Mouse (Mus musculus): ENCODE measurements around the gene Nt5c3. TPM values are rescaled to one million over a fixed set of nuclear protein-coding genes. Genes with fewer than 3 reads are reported as not detected.

Gene Nt5c3
- polyA plus RNA-seq, 1 experiment from 2014 or later: 98.5 TPM

DNA sequence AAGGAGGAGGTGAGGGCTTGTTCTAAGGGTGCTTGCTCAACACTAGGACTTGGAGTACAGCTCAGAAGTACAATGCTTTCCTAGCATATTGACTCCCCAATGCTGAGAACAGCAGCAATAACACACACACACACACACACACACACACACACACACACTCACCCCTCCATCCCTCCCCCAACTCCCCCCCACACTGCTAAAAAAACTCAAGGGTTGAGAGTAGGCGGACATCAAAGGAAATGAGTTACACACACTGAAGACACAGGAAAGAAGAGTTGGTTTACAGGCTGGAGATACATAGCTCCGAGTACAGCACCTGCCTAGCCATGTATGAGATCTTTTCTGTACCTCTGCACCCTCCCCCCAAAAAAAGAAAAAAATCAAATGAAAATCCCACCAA, 7.5 kb downstream of the Nt5c3 start:
- no peak overlapping the region for H3K9ac ChIP-seq (replicated peaks)
- H3K27me3 ChIP-seq: no peaks in the 10 kb centered on the region
- H3K36me3 ChIP-seq: no peaks in the 10 kb centered on the region
- no peaks in the 10 kb centered on the region for H3K9me3 ChIP-seq
- WGBS: 93% methylated on average over 2 of the region's 2 CpGs
- no peak overlapping the region for H3K4me2 ChIP-seq (replicated peaks)
- H3K4me3 ChIP-seq: no peak overlapping the region
- peaks cover 5% of the 10 kb centered on the region; the same call in 1 of the 2 replicates for H3K4me1 ChIP-seq
- no peak overlapping the region for H3K27ac ChIP-seq (replicated peaks)
- ATAC-seq (ENCODE audit: low FRiP score, low read depth): no peak

DNA sequence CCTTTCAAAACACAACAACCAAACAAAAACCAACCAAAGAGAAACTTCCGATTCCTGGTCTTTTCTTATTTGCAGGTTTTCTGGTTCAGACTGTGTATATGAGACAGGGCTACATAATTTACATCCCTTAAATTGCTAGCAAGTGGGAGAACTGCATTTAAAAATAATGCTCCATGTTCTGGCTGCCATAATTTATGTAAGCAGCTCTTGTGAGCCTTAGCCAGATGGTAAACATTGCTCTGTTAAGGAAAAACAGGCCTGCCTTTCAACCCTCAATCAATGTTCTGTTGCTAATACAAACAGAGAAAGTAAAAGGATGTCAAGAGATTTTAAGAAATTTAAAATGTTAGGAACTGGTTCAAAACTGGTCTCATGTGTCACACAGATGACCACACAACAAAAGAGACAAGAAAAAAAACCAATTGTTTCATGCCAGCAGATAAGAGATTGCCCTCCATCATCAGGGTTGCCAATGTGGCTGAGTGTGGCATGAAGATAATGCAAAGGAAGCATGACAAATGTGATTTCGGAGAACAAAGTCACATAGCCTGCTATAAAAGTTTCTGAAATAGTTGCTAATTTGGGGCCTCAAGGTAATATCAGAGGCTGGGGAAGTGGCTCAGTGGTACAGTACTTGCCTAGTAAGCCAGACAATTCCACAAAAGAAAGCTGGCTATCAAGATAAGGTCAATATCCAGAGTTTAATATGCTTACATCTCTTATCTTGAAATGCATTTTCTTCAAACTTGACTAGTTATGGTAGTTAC, 10.5 kb downstream of the Nt5c3 start:
- Histone ChIP-seq H3K9me3 (no peaks in the 10 kb centered on the region), H3K4me2 (replicated peaks) (no peak overlapping the region), H3K9ac (replicated peaks) (no peak overlapping the region), H3K4me1 (peaks cover 5% of the 10 kb centered on the region; the same call in 1 of the 2 replicates), H3K27me3 (no peaks in the 10 kb centered on the region), H3K27ac (replicated peaks) (no peak overlapping the region), H3K4me3 (no peak overlapping the region), H3K36me3 (no peaks in the 10 kb centered on the region)
- ATAC-seq (ENCODE audit: low FRiP score, low read depth): no peak
- WGBS: 81% methylated on average over 2 of the region's 2 CpGs

DNA sequence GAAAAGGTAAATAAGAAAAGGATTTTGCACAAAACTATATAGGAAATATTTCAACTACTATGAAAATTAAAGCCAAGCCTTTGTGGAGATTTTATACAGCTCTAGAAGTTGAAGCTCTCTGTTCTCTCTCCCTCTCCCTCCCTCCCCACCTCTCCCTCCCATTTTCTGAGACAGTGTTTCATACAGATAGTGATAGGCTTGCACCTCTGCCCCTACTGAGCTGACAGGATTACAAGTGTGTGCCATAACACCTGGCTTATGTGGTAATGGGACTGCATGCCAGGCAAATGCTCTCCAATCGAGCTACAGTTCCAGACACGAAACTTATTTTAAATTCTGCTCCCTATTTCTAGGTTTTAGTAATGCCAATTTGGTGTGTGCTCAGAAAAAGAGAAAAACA, 12.8 kb downstream of the Nt5c3 start:
- Histone ChIP-seq H3K36me3 (no peaks in the 10 kb centered on the region), H3K9ac (replicated peaks) (no peak overlapping the region), H3K4me1 (peaks cover 5% of the 10 kb centered on the region; the same call in 1 of the 2 replicates), H3K9me3 (no peaks in the 10 kb centered on the region), H3K27ac (replicated peaks) (no peak overlapping the region), H3K4me2 (replicated peaks) (no peak overlapping the region), H3K4me3 (no peak overlapping the region), H3K27me3 (no peaks in the 10 kb centered on the region)
- ATAC-seq (ENCODE audit: low FRiP score, low read depth): no peak
- 80% methylated on average over 2 of the region's 2 CpGs for WGBS

DNA sequence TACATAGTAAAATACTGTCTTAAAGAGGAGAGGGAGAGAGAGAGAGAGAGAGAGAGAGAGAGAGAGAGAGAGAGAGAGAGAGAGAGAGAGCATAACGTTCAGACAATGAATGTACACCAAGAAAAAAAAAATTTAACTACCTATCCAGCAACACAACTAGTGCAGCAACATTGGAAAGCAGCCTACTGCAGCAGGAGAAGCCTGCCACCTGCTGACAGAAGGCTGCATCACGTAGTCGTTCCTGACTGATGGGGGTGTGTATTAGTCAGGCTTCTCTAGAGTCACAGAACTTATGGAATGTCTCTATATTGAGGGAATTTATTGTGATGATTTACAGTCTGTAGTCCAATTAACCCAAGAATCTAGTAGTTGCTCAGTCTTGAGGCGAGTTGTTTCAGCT, 14.8 kb downstream of the Nt5c3 start:
- Histone ChIP-seq H3K9me3 (no peaks in the 10 kb centered on the region), H3K9ac (replicated peaks) (no peak overlapping the region), H3K27me3 (no peaks in the 10 kb centered on the region), H3K4me3 (no peak overlapping the region), H3K36me3 (no peaks in the 10 kb centered on the region), H3K4me2 (replicated peaks) (no peak overlapping the region), H3K4me1 (peaks cover 6% of the 10 kb centered on the region; the same call in 1 of the 2 replicates), H3K27ac (replicated peaks) (no peak overlapping the region)
- 13% methylated on average over 4 of the region's 4 CpGs for WGBS
- ATAC-seq (ENCODE audit: low FRiP score, low read depth): no peak; the same call in 1 of the 2 replicates

DNA sequence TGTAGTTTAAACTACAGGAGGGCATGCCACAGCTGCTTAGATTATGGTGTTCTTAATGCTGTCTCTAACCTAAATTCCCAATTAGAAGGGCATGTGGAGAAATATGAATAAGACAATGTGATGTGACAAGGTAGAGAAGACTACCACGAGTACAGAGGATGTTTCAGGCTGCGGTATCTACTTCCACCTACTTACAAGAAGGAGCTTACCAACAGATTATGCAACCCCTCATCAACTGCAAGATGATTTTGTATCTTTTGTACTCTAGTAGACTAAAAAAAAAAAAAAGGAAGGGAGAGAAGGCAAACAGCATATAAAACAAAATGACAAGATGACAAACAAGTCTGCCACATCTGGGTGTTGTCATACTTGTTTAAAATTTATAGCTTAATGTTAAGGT, 15.3 kb downstream of the Nt5c3 start:
- WGBS: 93% methylated on average over 2 of the region's 2 CpGs
- no peak for ATAC-seq (ENCODE audit: low FRiP score, low read depth)
- Histone ChIP-seq H3K36me3 (no peaks in the 10 kb centered on the region), H3K27me3 (no peaks in the 10 kb centered on the region), H3K4me3 (no peak overlapping the region), H3K9me3 (no peaks in the 10 kb centered on the region), H3K27ac (replicated peaks) (no peak overlapping the region), H3K4me1 (peaks cover 8% of the 10 kb centered on the region; the same call in 1 of the 2 replicates), H3K4me2 (replicated peaks) (no peak overlapping the region), H3K9ac (replicated peaks) (no peak overlapping the region)

DNA sequence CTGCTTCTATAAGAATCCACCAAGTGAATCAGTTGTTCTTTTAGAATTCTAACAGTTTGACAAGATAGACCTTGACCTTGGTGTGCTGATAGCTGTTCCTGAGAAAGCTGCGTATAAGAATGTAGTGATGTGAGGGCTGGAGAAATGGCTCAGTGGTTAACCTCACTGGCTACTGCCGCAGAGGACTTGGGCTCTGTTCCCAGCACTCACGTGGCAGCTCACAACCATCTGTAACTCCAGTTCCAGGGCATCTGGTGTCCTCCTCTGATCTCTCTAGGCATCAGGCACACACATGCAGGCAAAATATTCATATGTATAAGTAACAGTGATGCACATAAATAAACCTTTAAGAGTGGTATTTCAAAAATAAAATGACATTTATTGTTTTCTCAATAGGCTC, 15.8 kb downstream of the Nt5c3 start:
- H3K36me3 ChIP-seq: no peaks in the 10 kb centered on the region
- H3K4me2 ChIP-seq (replicated peaks): no peak overlapping the region
- ATAC-seq (ENCODE audit: low FRiP score, low read depth): no peak
- no peak overlapping the region for H3K9ac ChIP-seq (replicated peaks)
- H3K27me3 ChIP-seq: no peaks in the 10 kb centered on the region
- H3K27ac ChIP-seq (replicated peaks): no peak overlapping the region
- H3K4me1 ChIP-seq: peaks cover 6% of the 10 kb centered on the region; the same call in 1 of the 2 replicates
- no peak overlapping the region for H3K4me3 ChIP-seq
- H3K9me3 ChIP-seq: no peaks in the 10 kb centered on the region
- WGBS: 94% methylated on average over 3 of the region's 3 CpGs

DNA sequence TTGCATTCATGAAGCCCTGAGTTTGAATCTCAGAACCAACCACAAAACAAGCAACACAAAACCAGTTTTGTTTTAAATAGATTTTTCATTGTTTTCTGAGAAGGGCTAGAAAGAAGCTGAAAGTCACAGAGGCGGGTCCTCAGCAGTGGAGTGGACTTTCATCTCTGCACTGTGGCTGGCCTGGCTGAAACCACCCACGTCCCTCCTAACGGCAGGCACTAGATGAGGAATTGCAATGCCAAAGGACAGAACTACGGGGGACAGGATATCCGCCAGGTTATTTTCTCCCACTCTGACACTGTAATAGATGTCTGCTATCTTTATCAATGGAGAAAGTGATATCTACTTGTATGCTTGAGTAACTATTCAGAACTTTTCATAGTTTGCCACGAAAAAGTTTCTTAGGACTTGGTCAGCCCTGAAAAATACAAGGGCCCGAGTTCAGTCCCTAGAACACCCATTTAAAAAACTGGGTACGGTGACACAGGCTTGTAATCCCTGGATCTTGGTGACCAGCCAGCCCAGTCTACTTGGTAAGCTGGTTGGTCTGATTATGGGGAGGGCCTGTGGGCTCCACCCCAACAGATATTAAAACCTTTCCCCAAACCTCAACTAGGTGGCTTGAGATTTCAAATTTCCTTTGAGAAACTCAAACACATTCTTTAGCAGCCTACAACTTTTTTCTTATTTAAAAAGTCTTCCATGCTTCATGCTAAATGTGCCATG, 17.4 kb downstream of the Nt5c3 start:
- WGBS: 93% methylated on average over 8 of the region's 8 CpGs
- H3K9me3 ChIP-seq: no peaks in the 10 kb centered on the region
- ATAC-seq (ENCODE audit: low FRiP score, low read depth): no peak
- H3K27ac ChIP-seq (replicated peaks): no peak overlapping the region
- H3K4me1 ChIP-seq: peaks cover 11% of the 10 kb centered on the region
- H3K4me2 ChIP-seq (replicated peaks): no peak overlapping the region
- no peaks in the 10 kb centered on the region for H3K27me3 ChIP-seq
- H3K36me3 ChIP-seq: no peaks in the 10 kb centered on the region
- H3K4me3 ChIP-seq: no peak overlapping the region
- H3K9ac ChIP-seq (replicated peaks): no peak overlapping the region

DNA sequence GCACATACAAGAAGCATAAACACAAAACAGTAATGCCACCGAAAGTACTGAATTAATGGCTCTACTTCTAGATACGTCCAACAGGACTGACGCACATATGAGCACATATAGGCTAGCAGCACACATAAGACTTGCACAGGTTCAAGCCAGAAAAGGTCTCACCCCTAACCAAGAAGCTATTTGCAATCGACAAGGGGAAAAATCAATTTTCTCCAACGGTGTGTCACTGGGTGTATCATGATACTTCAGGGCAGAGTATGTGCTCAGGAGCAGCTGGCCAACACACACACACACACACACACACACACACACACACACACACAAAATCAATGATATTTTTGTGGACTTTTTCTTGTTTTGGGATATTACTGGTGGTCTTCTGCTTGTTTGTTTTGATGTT, 18.2 kb downstream of the Nt5c3 start:
- no peaks in the 10 kb centered on the region for H3K27me3 ChIP-seq
- no peak overlapping the region for H3K4me2 ChIP-seq (replicated peaks)
- H3K9me3 ChIP-seq: no peaks in the 10 kb centered on the region
- WGBS: 88% methylated on average over 5 of the region's 5 CpGs
- no peak overlapping the region for H3K27ac ChIP-seq (replicated peaks)
- H3K36me3 ChIP-seq: no peaks in the 10 kb centered on the region
- H3K4me1 ChIP-seq: peaks cover 11% of the 10 kb centered on the region
- H3K9ac ChIP-seq (replicated peaks): no peak overlapping the region
- ATAC-seq (ENCODE audit: low FRiP score, low read depth): no peak
- no peak overlapping the region for H3K4me3 ChIP-seq

DNA sequence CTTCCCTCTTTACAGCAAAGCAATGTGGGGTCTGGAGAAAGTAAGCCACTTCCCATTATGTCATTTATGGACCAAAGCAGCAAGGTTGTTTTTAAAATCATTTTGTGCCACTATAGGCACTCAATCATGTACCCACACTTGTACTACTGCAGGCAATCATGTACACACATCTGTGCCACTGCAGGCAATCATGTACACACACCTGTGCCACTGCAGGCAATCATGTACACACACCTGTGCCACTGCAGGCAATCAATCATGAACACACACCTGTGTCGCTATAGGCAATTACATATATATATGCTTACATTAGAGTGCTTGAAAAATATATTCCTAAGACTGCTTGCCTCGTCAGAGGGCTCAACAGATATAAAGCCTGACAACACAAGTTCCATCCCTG, 18.8 kb downstream of the Nt5c3 start:
- no peak for ATAC-seq (ENCODE audit: low FRiP score, low read depth)
- Histone ChIP-seq H3K36me3 (no peaks in the 10 kb centered on the region), H3K27ac (replicated peaks) (no peak overlapping the region), H3K9ac (replicated peaks) (no peak overlapping the region), H3K9me3 (no peaks in the 10 kb centered on the region), H3K4me2 (replicated peaks) (no peak overlapping the region), H3K27me3 (no peaks in the 10 kb centered on the region), H3K4me1 (peaks cover 11% of the 10 kb centered on the region), H3K4me3 (no peak overlapping the region)
- 83% methylated on average over 2 of the region's 2 CpGs for WGBS

DNA sequence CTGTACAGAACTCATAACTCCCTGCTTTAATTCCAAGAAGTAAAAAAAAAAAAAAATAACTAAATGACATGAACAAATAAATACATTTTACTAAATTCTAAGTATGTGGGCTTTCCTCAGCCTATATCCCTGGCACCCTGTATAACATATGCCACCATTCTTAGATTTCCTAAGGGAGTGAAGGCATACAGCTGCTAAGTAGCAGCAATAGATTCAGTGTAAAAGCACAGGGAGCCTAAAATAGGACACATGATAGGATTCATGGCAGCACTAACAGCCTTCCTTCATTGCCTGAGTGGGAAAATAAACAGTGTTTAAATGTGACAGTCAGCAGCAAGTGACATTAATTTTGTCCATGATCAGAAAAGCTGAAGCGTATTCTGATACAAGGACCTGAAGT, 19.4 kb downstream of the Nt5c3 start:
- Histone ChIP-seq H3K9me3 (no peaks in the 10 kb centered on the region), H3K9ac (replicated peaks) (no peak overlapping the region), H3K4me1 (peaks cover 11% of the 10 kb centered on the region), H3K27me3 (no peaks in the 10 kb centered on the region), H3K36me3 (no peaks in the 10 kb centered on the region), H3K4me3 (no peak overlapping the region), H3K27ac (replicated peaks) (no peak overlapping the region), H3K4me2 (replicated peaks) (no peak overlapping the region)
- 92% methylated on average over 1 of the region's 1 CpGs for WGBS
- no peak for ATAC-seq (ENCODE audit: low FRiP score, low read depth)

DNA sequence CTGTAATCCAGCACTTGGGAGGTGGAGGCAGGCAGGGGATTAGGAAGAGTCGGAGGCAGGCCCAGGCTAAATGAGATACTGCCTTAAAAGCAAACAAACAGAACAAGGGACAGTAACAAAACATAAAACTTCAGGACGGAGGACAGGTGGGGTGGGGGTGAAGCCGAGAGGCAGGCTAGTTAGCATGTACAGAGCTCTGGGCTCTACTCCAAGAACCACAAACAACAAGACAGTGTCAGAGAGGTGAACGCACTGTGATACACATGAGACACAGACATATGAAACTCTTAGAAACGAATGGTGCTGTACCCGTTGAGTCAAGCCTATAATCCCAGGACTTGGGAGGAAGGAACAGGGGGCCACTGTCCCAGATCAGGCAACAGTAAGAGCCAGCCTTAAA, 19.9 kb downstream of the Nt5c3 start:
- 53% methylated on average over 6 of the region's 6 CpGs for WGBS
- ATAC-seq (ENCODE audit: low FRiP score, low read depth): no peak

DNA sequence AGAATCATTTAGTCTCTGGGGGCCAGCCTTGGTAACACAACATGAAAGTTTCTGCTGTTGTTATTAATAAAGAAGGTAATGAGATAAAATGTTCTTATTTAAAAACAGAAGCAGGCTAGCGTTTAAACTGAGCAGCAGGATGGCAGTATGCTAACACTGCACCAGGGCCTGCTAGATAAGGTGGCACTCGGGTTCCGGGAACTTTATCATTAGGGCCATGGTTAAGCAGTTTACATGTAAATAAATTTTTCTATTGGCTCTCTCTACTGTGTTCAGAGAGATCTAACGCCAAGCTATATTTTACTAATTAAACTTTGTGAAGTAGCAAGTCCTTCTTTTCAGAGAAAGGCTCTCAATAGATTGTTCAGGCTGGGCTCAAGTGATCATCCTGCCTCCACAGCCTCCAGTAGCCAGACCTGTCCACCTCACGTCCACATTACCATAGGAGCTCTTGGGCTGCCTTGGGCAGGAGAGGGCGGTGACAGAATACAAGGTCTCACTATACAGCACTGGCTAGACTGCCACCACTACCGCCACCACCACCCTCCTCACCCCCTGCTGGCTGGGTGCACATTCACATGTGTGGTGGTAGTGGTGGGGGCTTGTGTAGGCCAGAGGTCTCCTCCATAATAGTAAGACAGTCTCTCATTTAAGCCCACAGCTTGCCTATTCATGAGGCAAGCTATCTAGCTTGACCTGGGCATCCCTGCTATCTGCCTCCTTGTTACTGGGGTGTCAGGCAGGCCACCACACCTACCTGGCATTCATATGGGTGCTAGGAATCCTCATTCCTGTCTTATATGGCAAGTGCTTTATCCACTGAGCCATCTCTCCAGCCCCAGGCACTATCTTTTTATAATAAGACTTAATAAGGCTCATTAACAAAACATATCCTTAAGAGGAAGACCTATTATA, 20.9 kb downstream of the Nt5c3 start:
- no peak overlapping the region for H3K4me3 ChIP-seq
- H3K9ac ChIP-seq (replicated peaks): no peak overlapping the region
- no peak for ATAC-seq (ENCODE audit: low FRiP score, low read depth)
- H3K9me3 ChIP-seq: no peaks in the 10 kb centered on the region
- no peaks in the 10 kb centered on the region for H3K36me3 ChIP-seq
- H3K27ac ChIP-seq (replicated peaks): no peak overlapping the region
- H3K4me2 ChIP-seq (replicated peaks): no peak overlapping the region
- no peaks in the 10 kb centered on the region for H3K27me3 ChIP-seq
- WGBS: 80% methylated on average over 7 of the region's 7 CpGs
- H3K4me1 ChIP-seq: peaks cover 11% of the 10 kb centered on the region

More for the DNA sequence above, 19.9 kb downstream of the Nt5c3 start:
- Histone ChIP-seq H3K4me3 (no peak overlapping the region), H3K27me3 (no peaks in the 10 kb centered on the region), H3K27ac (replicated peaks) (no peak overlapping the region), H3K9ac (replicated peaks) (no peak overlapping the region), H3K36me3 (no peaks in the 10 kb centered on the region), H3K4me1 (peaks cover 11% of the 10 kb centered on the region), H3K4me2 (replicated peaks) (no peak overlapping the region), H3K9me3 (no peaks in the 10 kb centered on the region)
